Mouse (Mus musculus) cerebellum, adult 8-10 months (tissue): ENCODE measurements around the gene Rgr.
"Not testable (repeated sequence)": the region's sequence is repeated elsewhere in the genome, so short reads cannot be mapped to it uniquely, and the experiment has no call there.

Experiments used
- DNase-seq: peaks from one replicate; pipeline ENCODE4 v3.0.0; 2022

The Rgr gene

DNA sequence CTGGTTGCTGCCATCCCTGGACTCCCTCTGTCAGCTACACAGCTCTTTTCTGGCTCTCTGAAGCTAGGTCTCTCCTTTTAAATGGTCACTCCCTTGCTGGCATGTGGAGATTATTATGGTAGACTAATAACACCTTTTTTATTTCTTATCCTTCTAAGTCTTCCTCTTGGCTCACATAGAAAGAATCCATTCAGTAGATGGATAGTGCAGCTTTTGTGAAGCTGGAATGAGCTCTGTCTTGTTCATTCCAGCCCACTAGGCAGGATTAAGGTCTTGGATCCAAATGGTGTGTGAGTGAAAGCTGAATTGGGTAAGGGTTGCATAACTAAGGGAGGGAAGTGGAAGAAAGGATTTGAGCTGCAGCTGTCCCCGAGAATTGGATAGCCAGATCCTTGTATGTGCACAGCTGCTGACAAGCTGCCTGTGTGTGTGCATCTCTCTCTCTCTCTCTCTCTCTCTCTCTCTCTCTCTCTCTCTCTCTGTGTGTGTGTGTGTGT lies at the start of gene Rgr:
Gene Rgr (minus strand): TSS at position 51 of the 497 bp plus-strand sequence.
- DNase-seq = no peak

GRCm38 (mm10) chr14:37097956-37098530 lies 49.3 kb upstream of the Rgr start, which contains the start of gene Cdhr1:
TSS of gene Cdhr1 (minus strand) at chr14:37098347.
- DNase-seq = no peak

DNA sequence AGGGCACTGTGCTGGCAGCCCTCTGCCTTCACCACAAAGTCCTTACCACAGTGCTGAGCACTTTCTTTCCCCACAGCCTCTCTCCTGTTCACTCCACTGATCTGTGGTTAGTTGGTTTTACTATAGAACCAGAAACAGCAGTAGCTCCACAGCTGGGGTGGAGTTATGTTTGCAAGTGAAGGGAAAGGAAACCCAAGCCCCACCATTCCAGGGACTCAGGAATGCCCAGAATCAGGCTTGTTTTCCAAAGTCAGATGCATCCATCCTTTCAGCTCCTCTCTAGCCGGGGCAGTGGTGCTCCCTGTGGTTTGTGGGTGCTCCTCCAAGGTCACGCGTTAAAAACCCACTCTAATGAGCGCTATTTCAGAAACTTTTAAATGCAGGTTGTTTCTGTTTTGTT lies 46.8 kb upstream of the Rgr start:
- DNase-seq = no peak

GRCm38 (mm10) chr14:37094436-37094835 lies 45.7 kb upstream of the Rgr start:
- no peak for DNase-seq

GRCm38 (mm10) chr14:37083755-37084154 lies 35.0 kb upstream of the Rgr start:
- no peak for DNase-seq

- no peak for DNase-seq
These were observed 32.0 kb upstream of the Rgr start for GRCm38 (mm10) chr14:37080724-37081123.

GRCm38 (mm10) chr14:37068516-37068915 lies 19.8 kb upstream of the Rgr start:
- DNase-seq = no peak

GRCm38 (mm10) chr14:37067629-37068028 lies 18.9 kb upstream of the Rgr start, which contains the start of gene Lrit2:
TSS of gene Lrit2 (plus strand) at chr14:37067929.
- DNase-seq = no peak

- no peak for DNase-seq
These were observed 17.9 kb upstream of the Rgr start for GRCm38 (mm10) chr14:37066636-37067035.

DNA sequence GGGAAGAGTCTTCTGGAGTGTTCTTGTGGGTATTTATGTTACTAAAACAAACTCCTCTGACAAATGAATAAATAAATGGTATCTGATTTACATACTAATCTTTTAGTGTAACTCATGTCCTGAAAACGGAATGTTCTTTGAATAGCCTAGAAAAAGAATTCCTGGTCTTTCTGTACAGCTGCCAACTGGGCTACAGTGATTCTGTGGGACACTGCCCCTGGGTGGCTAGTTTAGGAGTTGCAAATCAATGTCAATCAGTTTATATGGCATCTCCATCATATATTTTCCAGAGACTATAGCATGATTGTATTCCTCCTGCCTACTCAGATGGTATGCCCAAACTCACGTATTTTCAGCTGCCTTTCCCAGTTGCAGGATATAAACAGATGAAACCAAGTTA lies 16.1 kb upstream of the Rgr start:
- no peak for DNase-seq

DNA sequence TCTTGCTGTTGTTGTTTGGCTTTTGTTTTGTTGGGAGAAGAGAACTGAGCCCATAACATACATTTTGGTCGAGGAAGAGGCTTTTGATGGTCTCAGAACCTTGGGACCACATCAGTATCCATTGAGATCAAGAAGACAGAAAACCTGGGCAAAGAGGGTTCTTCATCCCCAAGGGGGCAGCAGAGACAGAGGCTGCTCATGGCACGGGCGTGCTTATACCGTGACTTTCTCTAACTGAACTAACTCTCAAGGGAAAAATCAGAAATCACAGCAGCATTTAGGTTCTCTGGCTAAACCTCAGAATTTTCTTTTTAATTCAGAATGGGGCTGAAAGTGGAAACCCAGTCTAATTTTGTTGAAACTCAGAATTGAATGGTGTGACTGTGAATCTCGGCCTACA lies 14.3 kb downstream of the Rgr start:
- no peak for DNase-seq

- peak; percentile 78 for DNase-seq
These were observed 15.5 kb downstream of the Rgr start for GRCm38 (mm10) chr14:37033241-37033640.

- peak; percentile 3 for DNase-seq
These were observed 16.2 kb downstream of the Rgr start for GRCm38 (mm10) chr14:37032481-37033104.

DNA sequence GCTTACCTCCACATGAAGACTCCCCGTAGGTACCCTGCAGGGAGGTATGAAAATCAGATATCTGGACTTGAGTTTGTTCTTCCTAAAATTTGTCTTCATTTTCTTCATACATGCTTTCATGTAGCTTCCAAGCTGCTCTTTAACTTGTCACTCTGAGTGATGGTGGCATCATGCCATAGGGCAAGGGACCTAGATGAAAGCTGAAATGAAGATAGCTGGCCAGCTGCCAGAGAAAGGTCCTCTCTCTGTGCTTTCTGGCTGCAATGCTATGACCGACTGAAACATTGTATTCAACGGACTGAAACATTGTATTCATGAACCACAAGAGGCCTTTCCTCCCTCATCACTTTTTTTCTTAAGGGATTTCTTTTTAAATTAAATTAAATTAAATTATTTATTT lies 20.2 kb downstream of the Rgr start:
- DNase-seq = no peak

GRCm38 (mm10) chr14:37027951-37028350 lies 20.8 kb downstream of the Rgr start:
- DNase-seq = no peak

- no peak for DNase-seq
These were observed 21.4 kb downstream of the Rgr start for GRCm38 (mm10) chr14:37027248-37027933.

DNA sequence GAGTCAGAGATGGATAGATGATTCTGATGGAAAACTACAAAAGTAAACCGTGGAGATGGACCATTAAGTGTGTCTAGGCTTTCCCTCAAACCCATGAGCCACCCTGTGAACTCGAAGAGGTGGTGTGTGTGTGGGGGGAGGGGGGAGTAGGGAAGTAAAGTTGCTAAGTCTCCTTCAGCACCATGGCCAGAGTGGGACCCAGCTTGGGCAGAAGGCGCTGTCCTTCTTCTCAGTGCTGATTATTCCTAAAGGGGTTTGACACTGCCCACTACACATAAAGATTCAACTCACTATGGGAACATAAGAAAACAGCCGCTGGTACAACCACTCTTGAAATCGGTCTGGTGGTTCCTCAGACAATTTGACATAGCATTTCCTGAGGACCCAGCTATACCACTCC lies 32.9 kb downstream of the Rgr start:
- DNase-seq = no peak

DNA sequence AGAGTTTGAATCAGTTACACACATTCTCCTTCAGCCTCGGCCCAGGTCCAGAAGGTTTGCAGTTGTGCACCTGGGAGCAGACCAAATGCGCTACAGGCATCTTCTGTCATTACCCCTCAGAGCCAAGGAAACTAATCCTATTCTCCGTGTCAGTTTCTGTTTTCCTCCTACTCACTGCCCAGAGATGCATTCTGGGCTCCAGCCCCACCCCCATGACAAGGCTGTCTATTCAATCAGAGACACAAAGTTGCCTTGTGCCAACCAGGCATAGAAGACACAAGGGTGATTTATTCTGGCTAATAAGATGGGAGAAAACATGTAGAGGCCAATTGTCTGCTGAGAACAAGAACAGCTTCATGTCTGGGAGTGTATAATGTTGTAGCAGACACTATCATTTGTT lies 35.1 kb downstream of the Rgr start:
- no peak for DNase-seq

GRCm38 (mm10) chr14:37009686-37010085 lies 39.1 kb downstream of the Rgr start:
- no peak for DNase-seq

- no peak for DNase-seq
These were observed 42.3 kb downstream of the Rgr start for GRCm38 (mm10) chr14:37006489-37006888.

DNA sequence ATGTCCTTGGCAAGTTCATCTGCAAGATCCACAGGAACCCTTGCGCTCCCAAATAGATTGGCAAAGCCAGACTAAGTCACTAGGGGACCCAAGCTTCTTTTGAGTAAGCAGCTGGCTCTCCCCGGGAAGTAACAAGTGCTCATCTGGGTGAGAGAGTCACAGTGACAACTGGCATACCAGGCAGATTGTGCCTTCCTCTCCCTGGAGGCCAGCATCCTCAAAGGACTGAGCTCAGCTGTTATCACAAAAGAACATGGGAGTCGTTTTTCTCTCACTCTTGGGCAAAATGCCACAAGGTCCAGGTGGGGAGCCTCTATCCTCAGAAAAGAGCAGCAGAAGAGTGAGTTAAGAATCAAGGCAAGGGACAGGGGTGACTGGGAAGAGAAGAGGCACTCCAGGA lies 42.9 kb downstream of the Rgr start:
- DNase-seq = no peak

GRCm38 (mm10) chr14:37003431-37004095 lies 45.2 kb downstream of the Rgr start:
- DNase-seq = no peak

- no peak for DNase-seq
These were observed 45.9 kb downstream of the Rgr start for GRCm38 (mm10) chr14:37002852-37003251.

- DNase-seq = not testable (repeated sequence)
These were observed 48.0 kb downstream of the Rgr start for GRCm38 (mm10) chr14:37000780-37001179.
